Mouse (Mus musculus) skeletal muscle tissue, adult 2 months (tissue): ENCODE measurements around the gene Ash1l.

Experiments used
- DNase-seq: peaks from one replicate; pipeline ENCODE4 v3.0.0-alpha.2; 2012; ENCODE audit warnings: low read depth, low spot score

Ash1l gene

DNA sequence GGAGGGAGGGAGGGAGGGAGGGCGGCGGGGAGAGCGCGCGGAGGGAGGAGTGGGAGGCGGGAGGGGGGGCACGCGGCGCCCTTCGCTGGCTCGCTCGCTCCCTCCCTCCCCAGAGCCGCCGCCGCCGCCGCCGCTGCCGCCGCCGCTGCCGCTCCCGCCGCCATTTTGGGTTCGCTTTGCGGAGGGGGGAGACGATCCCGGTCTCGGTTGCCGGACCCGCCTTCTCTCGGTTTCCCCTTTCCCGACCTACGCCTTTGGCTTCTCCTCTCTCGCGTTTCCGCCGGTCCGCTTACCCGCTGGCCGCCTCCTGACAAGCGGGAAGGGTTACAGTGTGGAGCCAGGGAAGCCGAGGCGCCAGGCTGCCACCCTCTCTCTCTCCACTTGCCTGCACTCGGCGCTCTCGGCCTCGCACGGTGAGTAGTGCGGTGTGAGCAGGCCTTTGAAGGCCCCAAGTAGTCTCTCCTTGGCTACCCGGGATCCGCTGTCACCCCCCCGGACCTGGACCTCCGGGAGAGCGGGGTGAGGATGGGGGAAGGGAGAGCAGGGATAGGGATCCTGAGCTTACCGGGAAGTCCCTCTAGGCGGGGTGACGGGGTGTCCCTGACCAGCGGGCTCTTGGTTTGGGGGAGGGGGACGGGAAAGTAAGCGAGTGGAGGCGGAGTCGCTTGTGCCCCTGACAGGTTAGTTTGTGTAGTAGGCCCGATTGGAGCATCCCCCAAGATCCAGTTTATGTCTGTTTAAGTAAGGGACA is at the start of gene Ash1l, which contains the start of gene Dap3:
TSS of gene Ash1l (plus strand) at position 47 of the 751 bp plus-strand sequence.
TSS of gene Dap3 (minus strand) at position 606 of the 751 bp plus-strand sequence.
- DNase-seq: peak; percentile 68

DNA sequence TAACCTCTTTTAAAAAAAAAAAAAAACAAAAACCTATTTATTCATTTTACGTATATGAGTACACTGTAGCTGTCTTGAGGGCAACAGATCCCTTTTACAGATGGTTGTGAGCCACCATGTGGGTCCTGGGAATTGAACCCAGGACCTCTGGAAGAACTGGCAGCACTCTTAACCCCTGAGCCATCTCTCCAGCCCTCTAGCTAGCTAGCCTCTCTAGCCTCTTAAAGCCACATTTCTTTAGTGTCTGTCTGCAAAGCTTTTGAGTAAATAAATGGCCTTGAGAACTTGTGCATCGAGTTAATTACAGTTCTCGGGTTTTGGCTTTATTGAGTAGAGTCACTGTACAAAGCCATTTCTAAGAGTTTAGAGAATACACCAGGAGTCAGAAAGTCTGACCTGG is 45.6 kb upstream of the Ash1l start:
- no peak for DNase-seq

DNA sequence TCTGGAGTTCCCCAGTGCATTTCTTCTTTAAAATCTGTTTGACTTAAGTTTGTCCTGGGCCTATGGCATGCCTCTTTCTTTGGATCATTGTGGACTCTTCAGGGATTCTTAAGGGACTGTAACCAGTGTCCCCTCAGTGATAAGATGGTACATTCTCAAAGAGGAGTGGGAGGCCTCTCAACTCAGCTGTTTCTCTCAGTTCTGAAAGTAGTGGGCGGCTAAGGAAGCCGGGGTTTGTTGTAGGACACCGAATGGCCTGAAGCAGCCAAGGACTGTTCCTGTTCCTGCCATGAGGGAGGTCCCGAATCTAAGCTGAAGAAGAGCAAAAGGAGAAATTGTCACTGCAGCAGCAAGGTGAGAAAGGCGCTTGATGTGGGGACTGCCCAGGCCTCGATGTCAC is 45.2 kb upstream of the Ash1l start:
- no peak for DNase-seq

DNA sequence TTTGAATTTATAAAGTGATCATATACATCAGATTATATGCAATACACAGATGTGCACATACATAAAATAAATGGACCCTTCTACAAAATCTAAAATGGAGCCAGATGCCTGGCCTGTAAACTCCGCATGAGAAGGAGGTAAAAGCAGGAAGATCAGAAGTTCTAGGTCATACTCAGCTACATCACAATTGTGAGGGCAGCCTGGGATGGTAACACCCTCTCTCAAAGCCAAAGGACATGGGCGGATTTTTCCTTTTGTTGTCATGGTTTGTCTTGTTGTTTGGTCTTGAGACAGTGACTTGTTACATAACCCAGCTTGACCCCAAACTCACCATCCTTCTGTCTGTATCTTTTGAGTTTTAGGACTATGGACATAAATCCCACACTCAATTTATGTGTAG is 44.7 kb upstream of the Ash1l start:
- DNase-seq: no peak

DNA sequence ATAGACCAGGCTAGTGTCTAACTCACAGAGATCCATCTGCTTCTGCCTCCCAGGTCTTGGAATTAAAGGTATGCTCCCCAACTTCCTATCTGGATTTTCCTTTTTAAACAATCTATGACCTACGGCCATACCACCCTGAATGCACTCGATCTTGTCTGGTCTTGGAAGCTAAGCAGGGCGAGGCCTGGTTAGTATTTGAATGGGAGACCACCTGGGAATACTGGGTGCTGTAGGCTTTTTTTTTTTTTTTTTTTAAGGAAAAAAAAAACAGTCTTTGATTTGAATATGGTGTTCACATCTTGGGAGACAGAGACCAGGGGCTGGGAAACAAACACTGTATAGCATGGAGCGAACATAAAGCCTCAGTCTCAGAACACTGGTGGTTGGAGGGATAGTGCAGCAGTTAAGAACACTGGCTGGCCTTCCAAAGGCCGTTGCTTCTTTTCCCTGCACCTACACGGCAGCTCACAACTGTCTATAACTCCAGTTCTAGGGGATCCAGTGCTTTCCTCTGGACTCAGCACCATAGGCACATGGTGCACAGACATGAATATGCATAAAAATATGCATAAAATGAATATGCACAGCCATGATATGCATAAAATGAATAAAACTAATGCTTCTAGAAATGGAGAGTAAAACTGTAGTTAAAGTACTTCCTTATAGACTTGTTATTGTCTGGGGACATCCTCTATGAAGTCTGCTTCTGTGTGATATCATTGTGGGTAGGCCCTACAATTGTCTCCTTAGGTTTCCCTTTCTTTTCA is 43.8 kb upstream of the Ash1l start:
- DNase-seq: no peak

DNA sequence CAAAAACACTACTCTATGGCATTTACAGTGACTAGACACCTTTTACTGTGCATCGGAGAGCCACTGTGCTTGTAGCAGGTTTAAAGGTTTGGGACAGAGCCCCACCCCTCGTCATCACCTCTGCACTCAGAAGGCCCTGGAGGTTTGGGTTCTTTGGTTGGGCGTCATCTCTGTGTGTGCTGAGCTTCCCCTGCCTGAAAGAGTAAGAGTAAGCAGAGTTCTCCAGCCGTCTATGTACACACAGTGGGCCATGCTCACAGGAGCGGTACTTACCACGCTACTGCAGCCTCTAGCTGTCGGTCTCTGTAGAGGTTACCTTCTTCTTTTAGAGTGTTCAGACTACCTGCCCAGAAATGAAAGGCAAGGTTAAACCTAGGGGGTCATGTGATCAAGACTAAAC is 37.8 kb upstream of the Ash1l start:
- no peak for DNase-seq

DNA sequence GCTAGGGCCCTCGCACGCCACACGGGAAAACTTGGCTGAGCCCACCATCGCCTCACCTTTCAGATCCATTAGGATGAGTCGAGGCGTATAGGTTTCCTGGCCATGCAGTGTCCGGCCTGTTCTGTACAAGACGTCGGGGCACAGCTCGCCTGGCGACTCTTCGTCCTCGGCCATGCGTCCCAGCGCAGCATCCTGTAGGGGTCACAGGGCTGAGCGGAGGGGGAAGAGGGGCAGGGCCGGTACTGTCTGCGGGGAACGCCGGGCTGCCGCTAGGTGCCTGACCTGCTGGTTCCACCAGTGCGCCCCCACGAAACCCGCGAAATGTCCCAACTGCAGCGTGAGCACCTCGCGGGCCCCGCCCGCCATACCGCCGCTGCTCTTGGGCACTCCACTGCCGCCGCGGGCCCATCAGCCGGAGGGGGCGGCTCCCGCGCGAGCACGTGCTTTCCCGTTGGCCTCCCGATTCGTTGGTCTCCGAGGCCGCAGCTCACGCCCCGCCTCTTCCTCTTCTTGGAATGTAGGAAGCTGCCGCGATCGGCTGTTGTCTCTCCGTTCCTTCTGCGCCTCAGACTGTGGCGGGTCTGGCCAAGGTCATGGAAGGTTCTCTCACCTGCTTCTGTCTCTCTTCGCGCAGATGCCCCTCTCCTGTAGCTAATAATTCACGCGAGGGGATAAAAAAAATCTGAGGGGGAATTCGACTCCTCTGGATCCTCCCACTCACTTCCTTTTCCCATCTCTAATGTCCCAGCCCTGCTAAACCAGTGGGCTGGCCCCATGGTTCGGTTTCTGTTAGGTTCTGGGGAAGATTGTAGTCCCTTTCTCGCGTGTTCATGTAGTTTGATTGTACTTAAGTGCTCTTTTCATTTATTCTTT is 36.7 kb upstream of the Ash1l start, which contains the start of gene Msto1:
TSS of gene Msto1 (minus strand) at position 489 of the 873 bp plus-strand sequence.
- DNase-seq: peak; percentile 80

DNA sequence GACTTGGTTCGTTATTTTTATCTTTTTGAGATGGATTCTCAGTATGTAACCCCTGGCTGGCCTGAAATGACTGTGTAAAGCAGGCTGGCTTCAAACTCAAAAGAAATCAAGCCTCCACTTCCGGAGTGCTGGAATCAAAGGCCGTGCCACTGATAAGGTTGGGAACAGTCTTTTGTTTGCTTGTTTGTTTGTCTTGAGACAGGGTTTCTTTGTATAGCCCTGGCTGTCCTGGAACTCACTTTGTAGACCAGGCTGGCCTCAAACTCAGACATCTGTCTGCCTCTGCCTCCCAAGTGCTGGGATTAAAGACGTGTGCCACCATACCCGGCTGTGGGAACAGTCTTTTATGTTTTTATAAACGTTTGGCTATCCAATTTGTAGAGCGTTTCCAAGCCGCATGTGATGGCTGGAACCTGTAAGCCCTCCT is 36.0 kb upstream of the Ash1l start:
- DNase-seq: no peak

DNA sequence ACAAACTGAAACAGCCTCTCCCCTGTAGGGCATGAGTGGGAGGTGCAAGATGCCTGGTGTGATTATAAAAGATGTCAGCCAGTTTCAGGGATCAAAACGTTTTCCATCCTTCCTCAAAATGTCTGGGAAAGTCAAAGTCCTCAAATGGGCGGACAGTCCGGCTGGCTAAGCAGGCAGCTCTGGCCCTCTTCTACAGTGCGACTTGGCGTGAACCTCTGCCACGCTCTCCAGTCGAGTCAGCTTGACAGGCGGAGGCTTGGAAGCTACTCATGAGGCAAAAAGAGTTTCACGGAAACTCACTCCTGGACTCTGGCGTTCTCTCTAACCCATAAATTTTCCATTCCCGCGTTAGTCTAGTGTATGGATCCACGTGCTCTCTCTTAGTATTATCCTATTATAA is 31.4 kb upstream of the Ash1l start:
- no peak for DNase-seq

DNA sequence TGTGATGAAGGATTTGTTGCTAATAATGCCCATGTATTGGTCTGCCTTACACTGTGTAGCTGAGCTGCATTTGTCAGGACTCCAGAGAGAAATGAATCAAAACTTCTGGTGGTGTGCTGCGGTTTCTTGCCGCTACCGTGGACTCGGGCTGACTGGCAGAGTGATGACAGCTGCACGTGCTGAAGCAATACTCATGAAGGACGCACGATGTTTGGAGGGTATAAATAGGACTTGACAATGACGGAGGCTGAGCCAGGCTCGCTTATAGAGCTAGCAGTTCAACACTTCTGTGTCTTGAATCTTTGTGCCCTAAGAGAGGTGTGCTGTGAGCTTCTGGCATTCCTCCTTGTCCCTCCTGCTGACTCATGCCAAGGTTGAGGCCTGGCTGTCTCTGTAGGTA is 29.0 kb upstream of the Ash1l start:
- DNase-seq: no peak

DNA sequence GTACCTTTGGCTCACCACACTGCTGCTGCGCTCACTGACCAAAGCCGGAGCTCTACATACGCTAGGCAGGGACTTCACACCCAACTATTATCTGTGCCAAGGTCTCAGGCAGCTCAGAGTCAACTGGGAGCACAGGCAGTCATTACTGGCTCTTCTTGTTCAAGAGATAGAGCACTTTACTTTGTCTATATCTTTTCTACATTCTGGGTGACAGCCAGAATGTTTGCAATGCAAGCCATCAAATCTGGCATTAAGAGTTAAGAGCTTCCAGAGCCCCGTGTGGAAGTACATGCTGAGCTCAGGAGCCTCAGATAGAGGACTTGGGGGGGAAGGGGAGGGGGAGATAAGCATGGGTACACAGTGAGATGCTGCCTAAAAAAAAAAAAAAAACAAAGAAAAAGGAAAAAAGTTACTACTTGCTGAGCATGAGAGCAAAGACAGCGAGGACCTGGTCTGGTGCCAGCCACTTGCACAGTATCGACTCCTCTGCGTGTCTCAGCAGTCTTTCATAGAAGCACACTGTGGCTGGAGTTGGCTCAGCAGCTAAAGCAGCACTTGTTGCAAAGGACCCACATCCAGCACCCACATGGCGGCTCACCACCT is 26.3 kb upstream of the Ash1l start:
- DNase-seq: no peak

DNA sequence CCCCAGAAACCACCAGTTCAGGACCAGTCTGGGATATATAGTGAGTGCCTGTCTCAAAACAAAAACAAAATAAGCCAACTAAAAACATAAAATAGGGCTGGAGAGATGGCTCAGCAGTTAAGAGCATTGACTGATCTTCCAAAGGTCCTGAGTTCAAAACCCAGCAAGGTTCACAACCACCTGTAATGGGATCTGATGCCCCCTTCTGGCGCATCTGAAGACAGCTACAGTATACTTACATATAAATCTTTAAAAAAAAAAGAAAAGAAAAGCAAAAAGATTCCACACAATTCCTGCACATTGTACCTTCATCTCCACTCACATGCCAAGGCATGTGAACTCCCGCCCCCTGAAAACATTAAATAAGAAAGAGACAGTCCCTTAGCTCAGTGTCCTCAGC is 24.8 kb upstream of the Ash1l start:
- no peak for DNase-seq

DNA sequence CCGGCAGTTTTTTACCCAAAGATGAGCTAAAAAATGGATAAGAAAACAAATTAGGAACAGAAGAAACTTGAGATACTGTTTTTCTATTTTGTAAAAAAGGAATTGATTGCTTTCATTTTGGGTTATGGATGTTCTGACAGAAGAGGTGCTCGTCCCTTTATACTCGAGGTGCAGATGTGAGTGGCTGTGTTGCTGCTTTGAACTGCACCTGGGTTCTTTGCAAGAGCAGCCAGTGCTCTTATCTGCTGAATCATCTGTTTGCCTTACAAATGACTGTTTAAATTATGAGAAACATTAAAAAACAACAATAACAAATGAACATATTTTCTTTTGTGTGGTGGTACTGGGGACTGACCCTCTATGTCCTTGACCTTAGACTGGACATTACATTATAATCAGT is 20.9 kb upstream of the Ash1l start:
- DNase-seq: no peak

DNA sequence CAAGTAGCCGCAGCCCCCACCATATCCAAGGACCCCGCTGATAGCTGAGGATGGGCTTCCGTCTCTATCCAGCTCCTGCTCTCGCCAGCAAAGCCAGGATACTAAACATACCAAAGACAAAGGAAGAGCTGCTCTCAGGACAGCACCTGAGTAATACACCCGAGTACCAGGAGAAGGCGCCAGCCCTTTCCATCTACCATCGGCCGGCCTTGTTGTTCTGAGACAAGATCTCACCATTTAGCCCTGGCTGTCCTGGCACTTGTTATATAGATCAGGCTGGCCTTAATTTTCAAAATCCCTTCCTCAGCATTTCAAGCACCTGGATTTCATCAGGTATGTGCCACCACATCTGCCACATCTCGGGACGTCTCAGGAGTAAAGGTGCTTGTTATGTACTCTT is 11.4 kb upstream of the Ash1l start:
- DNase-seq: no peak

DNA sequence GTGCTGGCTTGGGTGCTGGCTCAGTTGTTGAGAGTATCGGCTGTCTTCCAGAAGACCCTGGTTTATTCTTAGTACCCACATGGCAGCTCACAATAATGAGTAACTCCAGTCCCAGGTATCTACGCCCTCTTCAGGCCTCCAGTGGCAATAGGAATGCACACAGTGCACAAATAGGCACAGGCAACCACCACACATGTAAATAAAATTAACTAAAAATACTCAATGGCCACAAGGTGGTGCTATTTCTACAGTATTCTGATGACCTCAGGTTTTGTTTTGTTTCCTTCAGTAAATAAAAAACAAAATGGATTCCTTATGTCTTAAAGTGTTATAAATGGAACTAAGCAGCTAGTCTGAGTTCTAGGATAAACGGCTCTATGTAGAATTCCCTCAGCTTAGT is 10.7 kb upstream of the Ash1l start:
- DNase-seq: peak; percentile 37

DNA sequence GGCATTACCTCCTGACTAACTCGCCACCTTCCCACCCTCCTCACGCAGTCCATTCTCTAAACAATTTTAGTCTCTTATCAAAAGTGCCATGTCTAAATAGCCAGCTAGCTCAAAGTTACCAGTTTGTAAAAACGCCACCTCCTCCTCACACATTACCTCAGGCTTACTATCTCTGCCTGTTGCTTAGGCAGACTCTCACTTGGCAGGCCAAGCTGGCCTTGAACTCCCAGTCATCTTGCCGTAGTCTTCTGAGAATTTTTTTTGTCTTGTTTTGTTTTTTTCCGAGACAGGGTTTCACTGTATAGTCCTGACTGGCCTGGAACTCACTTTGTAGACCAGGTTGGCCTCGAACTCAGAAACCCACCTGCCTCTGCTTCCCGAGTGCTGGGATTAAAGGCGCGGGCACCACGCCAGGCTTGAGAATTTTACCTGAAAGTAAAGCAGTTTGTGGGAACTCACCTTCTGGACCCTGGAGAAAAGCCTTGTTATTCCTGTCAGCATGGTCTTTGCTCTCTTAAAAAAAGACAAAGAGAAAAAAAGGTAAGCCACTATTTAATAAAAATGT is 8.0 kb upstream of the Ash1l start:
- DNase-seq: no peak

DNA sequence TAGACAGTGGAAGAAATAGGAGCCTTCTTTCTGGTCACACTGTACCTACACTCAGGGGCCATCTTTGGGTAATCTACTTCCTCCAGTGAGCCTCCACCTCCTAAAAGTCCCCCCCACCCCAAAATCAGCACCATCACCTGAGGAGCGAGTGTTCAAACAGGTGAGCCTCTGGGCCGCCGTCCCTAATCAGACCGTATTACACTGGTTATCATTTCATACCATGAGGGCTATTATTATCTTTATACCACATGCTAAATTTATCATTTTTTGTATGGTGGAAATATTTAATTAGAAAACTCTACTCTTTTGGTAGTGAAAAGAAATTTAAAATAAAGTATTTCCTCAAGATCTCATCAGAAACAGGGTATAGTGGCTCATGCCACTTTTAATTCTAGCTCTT is 6.3 kb upstream of the Ash1l start:
- no peak for DNase-seq

DNA sequence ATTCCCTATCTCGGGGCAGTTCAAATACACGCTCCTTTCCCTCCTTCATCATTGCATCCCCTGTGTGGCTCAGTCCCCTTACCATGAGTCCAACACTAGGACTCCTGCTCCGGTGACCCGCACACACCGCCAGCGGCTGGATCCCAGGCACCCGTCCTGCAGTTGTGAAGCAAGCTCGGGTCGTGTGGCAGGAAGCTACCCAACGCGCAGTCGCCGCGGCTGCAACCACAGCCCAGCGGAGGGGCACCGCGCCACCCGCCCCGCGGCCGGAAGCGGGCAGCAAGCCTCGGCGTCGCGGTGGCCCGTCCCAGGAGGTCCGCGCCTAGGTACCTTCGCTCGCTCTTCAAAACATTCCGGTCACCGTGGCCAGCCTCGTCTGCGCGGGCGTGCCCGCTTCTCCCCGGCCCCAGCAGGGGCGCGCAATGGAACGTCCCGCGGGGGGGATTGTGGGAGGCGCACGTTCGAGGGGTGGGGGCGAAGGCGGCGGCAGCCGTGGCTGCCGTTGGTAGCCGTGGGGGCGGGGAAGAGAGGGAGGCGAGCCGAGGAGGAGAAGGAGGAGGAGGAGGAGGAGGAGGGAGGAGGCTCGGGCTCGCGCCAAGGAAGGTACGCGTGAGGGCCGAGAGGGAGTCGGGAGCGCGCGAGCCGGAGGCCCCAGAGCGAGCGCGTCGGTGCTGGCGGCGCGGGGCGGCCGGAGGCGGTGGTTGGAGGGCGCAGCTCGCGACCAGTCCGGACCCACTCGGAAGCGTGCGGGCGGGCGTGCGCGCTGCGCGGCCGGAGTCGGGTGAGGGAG is 441 bp upstream of the Ash1l start:
- peak; percentile 84 for DNase-seq

DNA sequence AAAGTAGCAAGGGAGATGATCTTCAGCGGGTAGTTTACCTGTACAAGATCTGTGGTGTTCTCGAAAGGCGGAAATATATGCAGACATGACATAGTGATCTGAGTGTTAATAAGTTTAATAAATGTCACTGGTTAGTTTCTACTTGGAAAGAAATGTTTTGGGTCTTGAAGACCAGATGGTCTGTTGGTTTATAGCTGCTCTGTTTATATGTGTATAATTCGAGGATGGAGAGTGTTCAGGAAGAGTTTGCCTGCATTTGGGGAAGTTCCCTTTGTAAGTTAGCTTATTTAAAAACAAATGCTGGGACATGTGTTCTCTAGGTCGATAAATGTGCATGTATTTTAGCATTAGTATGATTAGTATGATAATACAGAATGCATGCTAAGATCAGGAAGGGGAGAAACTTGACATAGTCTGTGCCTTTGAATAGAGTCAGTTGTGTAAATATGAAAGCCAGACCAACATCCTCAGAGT is 942 bp downstream of the Ash1l start:
- DNase-seq: no peak

DNA sequence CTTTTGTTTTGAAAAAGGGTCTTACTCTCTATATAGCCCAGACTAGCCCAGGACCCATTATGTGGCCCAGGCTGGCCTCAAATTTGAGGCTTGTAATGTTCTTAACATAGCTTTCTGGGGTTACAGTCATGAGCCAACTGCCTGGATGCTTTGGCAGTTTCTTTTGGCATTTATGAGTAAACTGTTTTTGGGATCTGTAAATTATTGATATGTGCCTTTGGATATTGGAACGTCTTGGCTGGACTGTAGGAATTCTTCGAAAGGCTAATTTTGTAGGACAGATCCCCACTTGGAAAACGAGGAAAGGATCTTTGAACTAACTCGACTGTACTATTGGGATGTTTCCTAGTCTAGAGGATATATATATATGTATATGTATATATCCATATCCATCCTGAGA is 2.8 kb downstream of the Ash1l start:
- DNase-seq: no peak
